Mouse (Mus musculus) midbrain, embryonic 14.5 days (tissue): ENCODE measurements around the gene Ifi44. TPM values are rescaled to one million over a fixed set of nuclear protein-coding genes. Genes with fewer than 3 reads are reported as not detected.

Source experiments
- polyA plus RNA-seq: library from polyadenylated mRNA; unstranded; fragments of >200 nt; fragmentation: Nextera tagmentation; extraction: Ambion mirVana; gene quantifications from 2 replicates; pipeline ENCODE4 v1.2.1, GENCODE M21; 2014

The Ifi44 gene
- polyA plus RNA-seq, 1 experiment from 2014 or later = 1.3 TPM

Other genes with a start within 250 kb of the Ifi44 start
- gene Ifi44l, start 12.9 kb upstream of the Ifi44 start, polyA plus RNA-seq = not detected in 2 replicates
- gene Ptgfr, start 87.7 kb upstream of the Ifi44 start, polyA plus RNA-seq = 0.09 and 0.17 TPM in 2 replicates